Mouse (Mus musculus): Measurements from ENCODE around the gene Rrp9. TPM values are rescaled to one million over a fixed set of nuclear protein-coding genes. Genes with fewer than 3 reads are reported as not detected.

Rrp9 gene
- polyA plus RNA-seq, 1 experiment = 20.0 TPM

GRCm38 (mm10) chr9:106444836-106445235, 30.9 kb upstream of the Rrp9 start:
- no peak overlapping the region; the same call in 1 of the 2 replicates for H3K27ac ChIP-seq (ENCODE audit: control insufficient read depth, insufficient read depth, low read depth, low read length)

DNA sequence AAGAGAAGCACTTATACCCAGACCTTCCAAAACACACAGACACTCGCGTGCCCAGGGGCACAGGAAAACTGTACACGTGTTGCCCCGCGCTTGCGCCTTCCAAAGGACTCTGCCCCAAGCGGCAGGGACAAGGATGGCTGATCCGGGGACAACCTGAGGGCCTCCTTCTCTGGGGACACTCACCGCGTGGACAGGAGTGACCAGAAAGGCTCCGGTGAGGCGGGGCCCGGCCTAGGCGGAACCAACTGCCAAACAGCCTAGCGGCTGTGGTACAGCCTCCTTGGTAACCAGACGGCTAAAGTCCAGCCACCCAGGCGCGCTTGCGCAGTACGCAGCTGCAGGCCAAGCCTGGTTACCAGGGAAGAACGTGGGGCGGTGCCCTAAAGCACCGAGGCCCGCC, 28.4 kb upstream of the Rrp9 start, which contains the start of the genes Abhd14b and Abhd14a:
Abhd14b (plus strand) TSS at position 112 of the 400 bp plus-strand sequence.
Abhd14a (minus strand) TSS at position 331 of the 400 bp plus-strand sequence.
- Histone ChIP-seq H3K27me3 (ENCODE audit: control insufficient read depth, insufficient read depth, low read length) (no peaks in the 10 kb centered on the region), H3K4me1 (ENCODE audit: control insufficient read depth, insufficient read depth, low read length) (peaks cover 20% of the 10 kb centered on the region), H3K27ac (ENCODE audit: control insufficient read depth, insufficient read depth, low read depth, low read length) (peak within 1 kb of the TSS; percentile 85), H3K36me3 (ENCODE audit: control insufficient read depth, insufficient read depth, low read length) (no peaks in the 10 kb centered on the region; the same call in 1 of the 2 replicates), H3K4me3 (ENCODE audit: control insufficient read depth, low read depth, low read length) (peak within 1 kb of the TSS; percentile 89)
- peak; percentile 35; the same call in 1 of the 2 replicates for TF ChIP-seq CTCF (IDR thresholded peaks at IDR 0.05; ENCODE audit: control insufficient read depth, insufficient read depth, insufficient replicate concordance, low read depth, low read length)
- peak; percentile 85 for TF ChIP-seq POLR2A (IDR thresholded peaks at IDR 0.05; ENCODE audit: control insufficient read depth, low read depth, low read length)

More at GRCm38 (mm10) chr9:106444836-106445235, 30.9 kb upstream of the Rrp9 start:
- peaks cover 18% of the 10 kb centered on the region for H3K4me1 ChIP-seq (ENCODE audit: control insufficient read depth, insufficient read depth, low read length)
- no peak overlapping the region for H3K4me3 ChIP-seq (ENCODE audit: control insufficient read depth, low read depth, low read length)
- no peaks in the 10 kb centered on the region; the same call in none of the 2 replicates for H3K36me3 ChIP-seq (ENCODE audit: control insufficient read depth, insufficient read depth, low read length)
- TF ChIP-seq CTCF (IDR thresholded peaks at IDR 0.05; ENCODE audit: control insufficient read depth, insufficient read depth, insufficient replicate concordance, low read depth, low read length) (no peak), POLR2A (IDR thresholded peaks at IDR 0.05; ENCODE audit: control insufficient read depth, low read depth, low read length) (no peak)
- H3K27me3 ChIP-seq (ENCODE audit: control insufficient read depth, insufficient read depth, low read length) = no peaks in the 10 kb centered on the region

- H3K36me3 ChIP-seq (ENCODE audit: control insufficient read depth, insufficient read depth, low read length) = no peaks in the 10 kb centered on the region; the same call in 1 of the 2 replicates
- H3K27me3 ChIP-seq (ENCODE audit: control insufficient read depth, insufficient read depth, low read length) = no peaks in the 10 kb centered on the region
- TF ChIP-seq POLR2A (IDR thresholded peaks at IDR 0.05; ENCODE audit: control insufficient read depth, low read depth, low read length) (no peak), CTCF (IDR thresholded peaks at IDR 0.05; ENCODE audit: control insufficient read depth, insufficient read depth, insufficient replicate concordance, low read depth, low read length) (no peak)
- peak overlapping the region; percentile 89 for H3K4me3 ChIP-seq (ENCODE audit: control insufficient read depth, low read depth, low read length)
- H3K4me1 ChIP-seq (ENCODE audit: control insufficient read depth, insufficient read depth, low read length) = peaks cover 25% of the 10 kb centered on the region
- peak overlapping the region; percentile 65 for H3K27ac ChIP-seq (ENCODE audit: control insufficient read depth, insufficient read depth, low read depth, low read length)
Observed at GRCm38 (mm10) chr9:106447951-106448350, 27.8 kb upstream of the Rrp9 start.

DNA sequence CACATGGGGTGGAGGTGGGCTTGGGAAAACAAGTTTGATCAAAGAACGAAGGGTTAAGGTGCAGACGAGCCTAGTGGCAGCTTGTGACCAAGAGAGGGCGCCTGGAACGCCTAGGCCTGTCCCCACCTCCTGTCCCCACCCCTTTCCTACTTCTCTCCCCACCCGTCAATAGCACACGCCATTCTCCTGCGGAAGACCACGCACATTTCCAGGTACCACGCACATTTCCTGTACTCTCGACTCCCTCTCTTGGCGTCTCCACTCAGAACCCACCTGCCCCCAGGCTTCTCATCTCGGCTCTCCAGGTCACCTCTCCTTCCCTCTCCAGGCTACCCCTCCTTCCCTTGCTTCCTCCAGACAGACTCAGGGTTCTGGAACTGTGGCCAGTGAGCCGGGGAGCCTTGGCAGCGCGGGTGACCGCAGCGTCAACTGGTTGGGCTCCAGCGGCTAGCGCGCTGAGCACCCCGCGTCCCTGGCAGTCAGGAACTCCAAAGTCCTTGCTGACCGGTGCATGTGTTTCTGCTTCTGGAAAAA, 27.2 kb upstream of the Rrp9 start:
- Histone ChIP-seq H3K4me1 (ENCODE audit: control insufficient read depth, insufficient read depth, low read length) (peaks cover 25% of the 10 kb centered on the region), H3K4me3 (ENCODE audit: control insufficient read depth, low read depth, low read length) (peak overlapping the region; percentile 79), H3K27me3 (ENCODE audit: control insufficient read depth, insufficient read depth, low read length) (no peaks in the 10 kb centered on the region), H3K27ac (ENCODE audit: control insufficient read depth, insufficient read depth, low read depth, low read length) (peak overlapping the region; percentile 69), H3K36me3 (ENCODE audit: control insufficient read depth, insufficient read depth, low read length) (no peaks in the 10 kb centered on the region; the same call in 1 of the 2 replicates)
- TF ChIP-seq POLR2A (IDR thresholded peaks at IDR 0.05; ENCODE audit: control insufficient read depth, low read depth, low read length) (peak; percentile 41; the same call in 1 of the 2 replicates), CTCF (IDR thresholded peaks at IDR 0.05; ENCODE audit: control insufficient read depth, insufficient read depth, insufficient replicate concordance, low read depth, low read length) (peak; percentile 52; the same call in 1 of the 2 replicates)

- no peak overlapping the region for H3K4me3 ChIP-seq (ENCODE audit: control insufficient read depth, low read depth, low read length)
- H3K27ac ChIP-seq (ENCODE audit: control insufficient read depth, insufficient read depth, low read depth, low read length) = no peak overlapping the region
- no peaks in the 10 kb centered on the region; the same call in 1 of the 2 replicates for H3K36me3 ChIP-seq (ENCODE audit: control insufficient read depth, insufficient read depth, low read length)
- H3K4me1 ChIP-seq (ENCODE audit: control insufficient read depth, insufficient read depth, low read length) = peaks cover 34% of the 10 kb centered on the region
- H3K27me3 ChIP-seq (ENCODE audit: control insufficient read depth, insufficient read depth, low read length) = no peaks in the 10 kb centered on the region
- TF ChIP-seq CTCF (IDR thresholded peaks at IDR 0.05; ENCODE audit: control insufficient read depth, insufficient read depth, insufficient replicate concordance, low read depth, low read length) (no peak), POLR2A (IDR thresholded peaks at IDR 0.05; ENCODE audit: control insufficient read depth, low read depth, low read length) (no peak)
Observed at GRCm38 (mm10) chr9:106449947-106450346, 25.8 kb upstream of the Rrp9 start.

DNA sequence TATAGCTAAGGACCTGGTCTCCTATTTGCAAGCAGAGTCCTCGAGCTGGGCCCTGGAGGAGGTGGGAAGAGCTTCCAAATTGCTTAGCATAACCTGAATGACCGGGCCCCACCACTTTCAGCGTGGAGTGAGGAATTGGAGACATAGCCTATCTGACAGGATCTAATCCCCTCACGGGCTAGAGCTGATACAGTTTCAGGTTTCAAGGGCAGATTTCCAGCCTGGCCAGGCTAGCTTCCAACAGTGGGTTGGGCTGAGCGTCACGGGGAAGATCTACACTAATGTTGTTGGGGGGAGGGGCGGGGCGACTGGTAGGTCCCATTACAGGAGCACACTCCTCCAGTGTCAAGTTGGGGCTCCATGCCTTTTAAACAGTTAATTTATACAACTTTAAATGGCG, 25.1 kb upstream of the Rrp9 start:
- Histone ChIP-seq H3K27me3 (ENCODE audit: control insufficient read depth, insufficient read depth, low read length) (no peaks in the 10 kb centered on the region), H3K4me3 (ENCODE audit: control insufficient read depth, low read depth, low read length) (no peak overlapping the region), H3K36me3 (ENCODE audit: control insufficient read depth, insufficient read depth, low read length) (no peaks in the 10 kb centered on the region; the same call in 1 of the 2 replicates), H3K27ac (ENCODE audit: control insufficient read depth, insufficient read depth, low read depth, low read length) (no peak overlapping the region), H3K4me1 (ENCODE audit: control insufficient read depth, insufficient read depth, low read length) (peaks cover 39% of the 10 kb centered on the region)
- TF ChIP-seq POLR2A (IDR thresholded peaks at IDR 0.05; ENCODE audit: control insufficient read depth, low read depth, low read length) (no peak), CTCF (IDR thresholded peaks at IDR 0.05; ENCODE audit: control insufficient read depth, insufficient read depth, insufficient replicate concordance, low read depth, low read length) (no peak)

- H3K4me3 ChIP-seq (ENCODE audit: control insufficient read depth, low read depth, low read length) = no peak overlapping the region
- no peaks in the 10 kb centered on the region for H3K27me3 ChIP-seq (ENCODE audit: control insufficient read depth, insufficient read depth, low read length)
Observed at GRCm38 (mm10) chr9:106451298-106451697, 24.5 kb upstream of the Rrp9 start.

More at GRCm38 (mm10) chr9:106451298-106451697, 24.5 kb upstream of the Rrp9 start:
- no peaks in the 10 kb centered on the region for H3K36me3 ChIP-seq (ENCODE audit: control insufficient read depth, insufficient read depth, low read length)
- TF ChIP-seq CTCF (IDR thresholded peaks at IDR 0.05; ENCODE audit: control insufficient read depth, insufficient read depth, insufficient replicate concordance, low read depth, low read length) (no peak), POLR2A (IDR thresholded peaks at IDR 0.05; ENCODE audit: control insufficient read depth, low read depth, low read length) (no peak)
- peaks cover 36% of the 10 kb centered on the region for H3K4me1 ChIP-seq (ENCODE audit: control insufficient read depth, insufficient read depth, low read length)
- H3K27ac ChIP-seq (ENCODE audit: control insufficient read depth, insufficient read depth, low read depth, low read length) = no peak overlapping the region

Data from testis, adult 2 months (tissue).